Mouse (Mus musculus): ENCODE data around the gene Olfr1386. TPM values are rescaled to one million over a fixed set of nuclear protein-coding genes. Genes with fewer than 3 reads are reported as not detected.

Gene Olfr1386
- polyA plus RNA-seq, 1 experiment from 2014 or later, result not detected

Other genes starting within 250 kb of the Olfr1386 start
- gene Mgat1, start 220.9 kb upstream of the Olfr1386 start, polyA plus RNA-seq (2015; fragmentation: Nextera tagmentation; extraction: Ambion mirVana), result 28.8 and 32.4 TPM in 2 replicates
- not detected in 2 replicates for gene Olfr1393, start 186.7 kb upstream of the Olfr1386 start, polyA plus RNA-seq (2015; fragmentation: Nextera tagmentation; extraction: Ambion mirVana)
- not detected in 2 replicates for gene Olfr1392, start 179.8 kb upstream of the Olfr1386 start, polyA plus RNA-seq (2015; fragmentation: Nextera tagmentation; extraction: Ambion mirVana)
- not detected in 2 replicates for gene Olfr10, start 160.3 kb upstream of the Olfr1386 start, polyA plus RNA-seq (2015; fragmentation: Nextera tagmentation; extraction: Ambion mirVana)
- gene Olfr1391, start 142.3 kb upstream of the Olfr1386 start, polyA plus RNA-seq (2015; fragmentation: Nextera tagmentation; extraction: Ambion mirVana), result not detected in 2 replicates
- gene Olfr1390, start 129.9 kb upstream of the Olfr1386 start, polyA plus RNA-seq (2015; fragmentation: Nextera tagmentation; extraction: Ambion mirVana), result not detected in 2 replicates
- gene Olfr1389, start 42.0 kb upstream of the Olfr1386 start, polyA plus RNA-seq (2015; fragmentation: Nextera tagmentation; extraction: Ambion mirVana), result not detected in 2 replicates
- 0.06 TPM in 1 of 2 replicates, not detected in the other for gene Olfr1388, start 28.4 kb upstream of the Olfr1386 start, polyA plus RNA-seq (2015; fragmentation: Nextera tagmentation; extraction: Ambion mirVana)
- not detected in 2 replicates for gene Olfr1387, start 9.7 kb upstream of the Olfr1386 start, polyA plus RNA-seq (2015; fragmentation: Nextera tagmentation; extraction: Ambion mirVana)
- not detected in 2 replicates for gene Olfr1385, start 24.0 kb downstream of the Olfr1386 start, polyA plus RNA-seq (2015; fragmentation: Nextera tagmentation; extraction: Ambion mirVana)
- gene Olfr1384, start 41.7 kb downstream of the Olfr1386 start, polyA plus RNA-seq (2015; fragmentation: Nextera tagmentation; extraction: Ambion mirVana), result not detected in 2 replicates
- gene Olfr1383, start 54.6 kb downstream of the Olfr1386 start, polyA plus RNA-seq (2015; fragmentation: Nextera tagmentation; extraction: Ambion mirVana), result not detected in 2 replicates
- not detected in 2 replicates for gene Olfr1382, start 63.2 kb downstream of the Olfr1386 start, polyA plus RNA-seq (2015; fragmentation: Nextera tagmentation; extraction: Ambion mirVana)
- gene Olfr1381, start 78.4 kb downstream of the Olfr1386 start, polyA plus RNA-seq (2015; fragmentation: Nextera tagmentation; extraction: Ambion mirVana), result not detected in 2 replicates
- not detected in 2 replicates for gene Olfr1380, start 91.8 kb downstream of the Olfr1386 start, polyA plus RNA-seq (2015; fragmentation: Nextera tagmentation; extraction: Ambion mirVana)
- gene Flt4, start 144.2 kb downstream of the Olfr1386 start, polyA plus RNA-seq (2015; fragmentation: Nextera tagmentation; extraction: Ambion mirVana), result 2.4 and 2.6 TPM in 2 replicates
- not detected in 2 replicates for gene Scgb3a1, start 198.6 kb downstream of the Olfr1386 start, polyA plus RNA-seq (2015; fragmentation: Nextera tagmentation; extraction: Ambion mirVana)
- gene Cnot6, start 247.7 kb downstream of the Olfr1386 start, polyA plus RNA-seq (2015; fragmentation: Nextera tagmentation; extraction: Ambion mirVana), result 42.8 and 52.8 TPM in 2 replicates